Mouse (Mus musculus) 3134 (cell line): Measurements from ENCODE around the gene Ssh3.
A peak's percentile ranks its signal among the peaks of the same experiment; 100 is the strongest.

Experiments used
- DNase-seq: peaks from one replicate; pipeline ENCODE4 v3.0.0-alpha.2; 2011; ENCODE audit warnings: low spot score; ENCODE audit not compliant: insufficient read length; ENCODE audit errors: extremely low read depth

Ssh3 gene

GRCm38 (mm10) chr19:4268566-4269361 lies at the start of gene Ssh3:
Gene Ssh3, minus strand, starts transcription at chr19:4269180.
- DNase-seq = peak; percentile 84

- no peak for DNase-seq
Observed at GRCm38 (mm10) chr19:4317181-4317580, 48.2 kb upstream of the Ssh3 start.

- peak; percentile 65 for DNase-seq
Observed at GRCm38 (mm10) chr19:4315223-4315944, 46.4 kb upstream of the Ssh3 start.

- DNase-seq = peak; percentile 80
Observed at GRCm38 (mm10) chr19:4309776-4310185, 40.8 kb upstream of the Ssh3 start.

GRCm38 (mm10) chr19:4309302-4309701 lies 40.3 kb upstream of the Ssh3 start:
- no peak for DNase-seq

- DNase-seq = peak; percentile 64
Observed at GRCm38 (mm10) chr19:4306190-4306577, 37.2 kb upstream of the Ssh3 start, which contains the start of gene Grk2. Gene Grk2, minus strand, starts transcription at chr19:4306222.

- peak; percentile 70 for DNase-seq
Observed at GRCm38 (mm10) chr19:4305491-4306189, 36.7 kb upstream of the Ssh3 start.

- DNase-seq = no peak
Observed at GRCm38 (mm10) chr19:4304871-4305321, 35.9 kb upstream of the Ssh3 start.

GRCm38 (mm10) chr19:4304251-4304821 lies 35.4 kb upstream of the Ssh3 start:
- DNase-seq = no peak

GRCm38 (mm10) chr19:4303640-4303995 lies 34.6 kb upstream of the Ssh3 start:
- no peak for DNase-seq

GRCm38 (mm10) chr19:4302936-4303639 lies 34.1 kb upstream of the Ssh3 start:
- peak; percentile 70 for DNase-seq

GRCm38 (mm10) chr19:4301735-4302651 lies 33.0 kb upstream of the Ssh3 start:
- DNase-seq = no peak

- DNase-seq = no peak
Observed at GRCm38 (mm10) chr19:4300852-4301734, 32.1 kb upstream of the Ssh3 start.

GRCm38 (mm10) chr19:4300271-4300704 lies 31.3 kb upstream of the Ssh3 start:
- DNase-seq = no peak

GRCm38 (mm10) chr19:4299574-4300270 lies 30.7 kb upstream of the Ssh3 start:
- no peak for DNase-seq

GRCm38 (mm10) chr19:4299126-4299525 lies 30.1 kb upstream of the Ssh3 start:
- DNase-seq = no peak

GRCm38 (mm10) chr19:4298322-4299121 lies 29.5 kb upstream of the Ssh3 start:
- no peak for DNase-seq
